Mouse (Mus musculus) MEL (cell line): ENCODE measurements at regions not wholly inside any gene's neighbourhood (a gene's known extent, or its start where the extent isn't known, plus 50 kb on each side); places are given as distances from the start of the nearest gene placed in this dataset.

Experiments used
- CHD2 ChIP-seq: IDR thresholded peaks from 2 replicates; pipeline ENCODE4 v1.6.1; 2011; ENCODE audit warnings: low read length, improper control_type of control experiment
- CTCF ChIP-seq, 3 experiments: IDR thresholded peaks in 2 of 3; conservative IDR thresholded peaks in 1 of 3; 2 replicates each; pipeline ENCODE4 v1.5.1; 2011 to 2012; ENCODE audit warnings: low read length in 3 of 3, low read depth in 2 of 3, mild to moderate bottlenecking in 2 of 3, improper control_type of control experiment in 1 of 3, inconsistent platforms in 1 of 3, mixed read lengths in 1 of 3, moderate library complexity in 1 of 3; ENCODE audit not compliant: control insufficient read depth in 1 of 3, insufficient read depth in 1 of 3, poor library complexity in 1 of 3, severe bottlenecking in 1 of 3
- ELF1 ChIP-seq: IDR thresholded peaks from 2 replicates; pipeline ENCODE4 v1.6.1; 2014; ENCODE audit warnings: low read depth, mild to moderate bottlenecking, inconsistent platforms, low read length, improper control_type of control experiment, moderate library complexity
- GATA1 ChIP-seq: IDR thresholded peaks from 2 replicates; pipeline ENCODE4 v1.6.1; 2011; ENCODE audit warnings: low read depth, low read length, improper control_type of control experiment
- MAFK ChIP-seq: IDR thresholded peaks from 2 replicates; pipeline ENCODE4 v1.6.1; 2011; ENCODE audit warnings: low read depth, mild to moderate bottlenecking, low read length, improper control_type of control experiment, borderline replicate concordance
- MAX ChIP-seq: IDR thresholded peaks from 2 replicates; pipeline ENCODE4 v1.6.1; 2011; ENCODE audit warnings: low read length, improper control_type of control experiment
- MYB ChIP-seq: IDR thresholded peaks from 2 replicates; pipeline ENCODE4 v1.6.1; 2011; ENCODE audit warnings: mild to moderate bottlenecking, low read depth, low read length, improper control_type of control experiment
- POLR2A ChIP-seq, 2 experiments: IDR thresholded peaks; 2 replicates each; pipeline ENCODE4 v1.6.1; 2011 to 2012; ENCODE audit warnings: low read length in 2 of 2, mild to moderate bottlenecking in 2 of 2, control low read depth in 1 of 2, improper control_type of control experiment in 1 of 2, low read depth in 1 of 2, moderate library complexity in 1 of 2; ENCODE audit not compliant: control insufficient read depth in 1 of 2, insufficient read depth in 1 of 2, poor library complexity in 1 of 2
- POLR2AphosphoS2 ChIP-seq: IDR thresholded peaks from 2 replicates; pipeline ENCODE4 v1.6.1; 2011; ENCODE audit warnings: low read length, improper control_type of control experiment
- POLR2AphosphoS5 ChIP-seq: IDR thresholded peaks from 2 replicates; pipeline ENCODE4 v1.6.1; 2012; ENCODE audit warnings: low read depth, borderline replicate concordance, mild to moderate bottlenecking, inconsistent platforms, low read length, moderate library complexity, mixed read lengths
- USF2 ChIP-seq, 2 experiments: IDR thresholded peaks; 2 replicates each; pipeline ENCODE4 v1.6.1; 2011 to 2012; ENCODE audit warnings: improper control_type of control experiment in 2 of 2, low read length in 2 of 2, borderline replicate concordance in 1 of 2, inconsistent platforms in 1 of 2, low read depth in 1 of 2, mild to moderate bottlenecking in 1 of 2; ENCODE audit not compliant: insufficient read depth in 1 of 2
- ZMIZ1 ChIP-seq: IDR thresholded peaks from 2 replicates; pipeline ENCODE4 v1.6.1; 2012; ENCODE audit warnings: low read depth, mild to moderate bottlenecking, inconsistent platforms, low read length, improper control_type of control experiment, moderate library complexity

DNA sequence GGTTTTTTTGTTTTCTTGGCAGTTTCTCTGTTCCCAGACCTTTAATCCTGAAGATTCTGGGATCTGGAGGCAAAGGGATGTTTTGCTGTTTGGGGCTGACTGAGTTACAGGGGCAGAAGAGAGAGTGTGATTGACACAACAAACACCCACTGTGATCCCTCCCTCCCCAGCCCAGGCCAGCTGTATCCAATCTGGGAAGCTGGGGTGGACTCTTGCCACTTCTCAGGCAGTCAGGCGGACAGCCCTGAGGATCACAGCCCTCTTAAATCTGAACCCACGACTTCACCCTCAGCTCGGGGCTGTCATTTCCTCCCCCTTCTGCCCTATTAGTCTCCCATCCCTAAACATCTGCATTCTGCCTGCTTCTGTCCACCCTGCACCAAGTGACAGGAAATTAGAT lies 55.7 kb upstream of the Arl4c start:
- TF ChIP-seq POLR2A (IDR thresholded peaks at IDR 0.05; ENCODE audit: control insufficient read depth in 1 of 2, insufficient read depth in 1 of 2, low read depth in 1 of 2, low read length in 2 of 2, poor library complexity in 1 of 2) = no peak
- no peak for TF ChIP-seq MAX
- no peak for TF ChIP-seq ZMIZ1
- TF ChIP-seq ELF1 = no peak
- no peak for TF ChIP-seq POLR2AphosphoS2
- no peak for TF ChIP-seq CTCF (IDR thresholded peaks at IDR 0.05 in 2 of 3, conservative IDR thresholded peaks at IDR 0.05 in 1 of 3; ENCODE audit: control insufficient read depth in 1 of 3, insufficient read depth in 1 of 3, low read depth in 2 of 3, low read length in 3 of 3, poor library complexity in 1 of 3, severe bottlenecking in 1 of 3)
- no peak for TF ChIP-seq MYB
- TF ChIP-seq USF2 (IDR thresholded peaks at IDR 0.05; ENCODE audit: borderline replicate concordance in 1 of 2, insufficient read depth in 1 of 2, low read depth in 1 of 2, low read length in 2 of 2) = no peak
- no peak for TF ChIP-seq MAFK
- TF ChIP-seq POLR2AphosphoS5 = no peak
- TF ChIP-seq CHD2 = no peak
- TF ChIP-seq GATA1 = no peak
